Mouse (Mus musculus): ENCODE results near the gene Slc25a21. TPM values are rescaled to one million over a fixed set of nuclear protein-coding genes. Genes with fewer than 3 reads are reported as not detected.

The Slc25a21 gene
- not detected for polyA plus RNA-seq (2014; fragmentation: Illumina TruSeq; extraction: RNeasy Lipid Tissue Mini Kit (QIAGEN cat#74804); ENCODE audit: insufficient read depth, low read depth, low replicate concordance)

GRCm38 (mm10) chr12:57197363-57198026, at the start of gene Slc25a21:
TSS of gene Slc25a21 (minus strand) at chr12:57197472.

GRCm38 (mm10) chr12:57230192-57230706, 33.0 kb upstream of the Slc25a21 start, which contains the start of the genes Prps1l3 and Mipol1:
TSS of gene Prps1l3 (plus strand) at chr12:57230412.
TSS of gene Mipol1 (plus strand) at chr12:57230427.

GRCm38 (mm10) chr12:56691427-56692079, 505.7 kb downstream of the Slc25a21 start, which contains the start of gene Pax9:
TSS of gene Pax9 (plus strand) at chr12:56691767.

Other genes with a start within 250 kb of the Slc25a21 start
- 12.2 TPM for gene Prps1l3, start 32.9 kb upstream of the Slc25a21 start, polyA plus RNA-seq (2014; fragmentation: Illumina TruSeq; extraction: RNeasy Lipid Tissue Mini Kit (QIAGEN cat#74804); ENCODE audit: insufficient read depth, low read depth, low replicate concordance)
- gene Mipol1, start 33.0 kb upstream of the Slc25a21 start, polyA plus RNA-seq (2014; fragmentation: Illumina TruSeq; extraction: RNeasy Lipid Tissue Mini Kit (QIAGEN cat#74804); ENCODE audit: insufficient read depth, low read depth, low replicate concordance), result 3.1 TPM

All from lung, adult 10 weeks (tissue).